ENCODE assay signal across 14 mouse cellular contexts in the genomic region with DNA sequence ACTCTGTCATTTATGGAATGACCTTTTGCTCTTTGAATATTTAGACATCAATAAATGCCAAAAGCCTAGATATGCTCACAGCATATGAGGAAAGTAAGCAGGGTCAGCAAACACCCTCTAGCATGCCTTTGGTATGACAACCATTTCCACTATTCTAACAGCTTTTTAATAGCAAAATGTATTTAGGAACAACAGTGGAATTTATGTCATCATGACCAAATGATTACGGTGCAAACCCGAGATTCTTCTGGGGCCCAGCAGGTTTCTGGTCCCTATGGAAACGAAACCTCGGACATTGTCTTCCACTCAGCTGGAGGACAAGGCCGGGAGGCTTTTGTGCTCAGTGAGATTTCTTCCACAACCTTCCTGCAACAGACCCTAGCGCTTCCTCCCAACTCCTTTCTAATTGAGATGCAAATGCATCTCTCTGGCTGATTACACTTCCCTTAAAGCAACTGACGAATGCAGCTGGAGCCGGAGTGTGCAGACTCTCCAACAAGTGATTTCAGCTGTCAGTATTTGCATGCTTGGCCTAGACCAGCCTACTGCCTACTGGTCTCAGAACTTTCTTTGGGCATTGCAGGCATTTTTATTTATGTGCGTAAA.
A peak's percentile ranks its signal among the peaks of the same experiment; 100 is the strongest.
DNase-seq lines count a peak whose midpoint lies in the region; ATAC-seq and TF ChIP-seq lines count a peak whose summit lies in the region.
"Had no signal": no experiment of that assay in that cellular context is flagged by ENCODE, and none has a peak within 500 bp of the region (broad histone marks: within the 10 kb centered on the region; RNA-seq: fewer than 3 reads in every experiment).

No protein-coding gene starts in this region.

- ATAC-seq in hindbrain, embryonic 11.5 days (ENCODE audit: low FRiP score), result peak; percentile 87
- ATAC-seq in midbrain, embryonic 16.5 days, result peak; percentile 68; the same call in 1 of the 2 replicates
- ATAC-seq in heart, embryonic 11.5 days (replicated peaks; ENCODE audit: insufficient number of reproducible peaks, low FRiP score, low TSS enrichment), result no peak
- ATAC-seq: CD4-positive, CD25-positive, alpha-beta regulatory T cell, adult 4 months had no signal

- H3K9me3 ChIP-seq in ES-Bruce4 (replicated peaks; ENCODE audit: control insufficient read depth, insufficient read depth, low read length, poor library complexity, severe bottlenecking), result no peaks in the 10 kb centered on the region
- H3K9me3 ChIP-seq in hindbrain, embryonic 11.5 days (ENCODE audit: control insufficient read depth, low read length), result no peaks in the 10 kb centered on the region
- no peaks in the 10 kb centered on the region for H3K9me3 ChIP-seq in midbrain, embryonic 16.5 days (replicated peaks; ENCODE audit: control insufficient read depth, low read length, poor library complexity, severe bottlenecking)
- no peaks in the 10 kb centered on the region for H3K9me3 ChIP-seq in heart, embryonic 11.5 days (replicated peaks; ENCODE audit: control insufficient read depth, low read length)
- H3K9me3 ChIP-seq: liver, embryonic 15.5 days had no signal

- H3K9ac ChIP-seq in ES-Bruce4 (ENCODE audit: low read depth, poor library complexity, severe bottlenecking), result no peak overlapping the region
- H3K9ac ChIP-seq in hindbrain, embryonic 11.5 days (ENCODE audit: low read depth, low read length), result no peak overlapping the region
- no peak overlapping the region for H3K9ac ChIP-seq in midbrain, embryonic 16.5 days (ENCODE audit: low read depth, low read length)
- H3K9ac ChIP-seq in heart, embryonic 11.5 days (ENCODE audit: low read depth, low read length), result no peak overlapping the region
- H3K9ac ChIP-seq: liver, embryonic 15.5 days had no signal

- peak; percentile 98 for TF ChIP-seq EP300 in ES-Bruce4 (IDR thresholded peaks at IDR 0.05; ENCODE audit: insufficient read depth, low read depth, low read length)

- H3K4me1 ChIP-seq in ES-Bruce4 (ENCODE audit: control insufficient read depth, insufficient read depth, low read length), result peaks cover 17% of the 10 kb centered on the region
- H3K4me1 ChIP-seq in hindbrain, embryonic 11.5 days (replicated peaks; ENCODE audit: control insufficient read depth, insufficient read depth, low read length), result no peaks in the 10 kb centered on the region; the same call in none of the 2 replicates
- peaks cover 19% of the 10 kb centered on the region for H3K4me1 ChIP-seq in midbrain, embryonic 16.5 days (ENCODE audit: control insufficient read depth, insufficient read depth, low read length)
- H3K4me1 ChIP-seq in heart, embryonic 11.5 days (ENCODE audit: control insufficient read depth, insufficient read depth, low read length), result no peaks in the 10 kb centered on the region
- H3K4me1 ChIP-seq: liver, embryonic 15.5 days had no signal

- TF ChIP-seq POLR2A in ES-Bruce4 (IDR thresholded peaks at IDR 0.05; ENCODE audit: insufficient read depth, low read length), result no peak

- H3K4me2 ChIP-seq in hindbrain, embryonic 11.5 days (replicated peaks; ENCODE audit: low read depth, low read length), result no peak overlapping the region
- no peak overlapping the region for H3K4me2 ChIP-seq in midbrain, embryonic 16.5 days (ENCODE audit: low read length)
- H3K4me2 ChIP-seq in heart, embryonic 11.5 days, result no peak overlapping the region
- H3K4me2 ChIP-seq: liver, embryonic 15.5 days had no signal

- DNase-seq in embryo, embryonic 11 days, result peak; percentile 73
- DNase-seq in hindbrain, embryonic 11.5 days (ENCODE audit: low spot score), result peak; percentile 72
- DNase-seq in adrenal gland, adult 18-20 months (ENCODE audit: low spot score in 2 of 2), result no peak
- DNase-seq in lung, postnatal 10 days, result no peak
- no peak for DNase-seq in adrenal gland, postnatal 25 days
- DNase-seq: gastrocnemius, postnatal 36 days; heart, postnatal 4 days had no signal

- H3K36me3 ChIP-seq in ES-Bruce4 (ENCODE audit: control insufficient read depth, insufficient read depth, low read length, poor library complexity, severe bottlenecking), result no peaks in the 10 kb centered on the region
- no peaks in the 10 kb centered on the region for H3K36me3 ChIP-seq in hindbrain, embryonic 11.5 days (ENCODE audit: control insufficient read depth, insufficient read depth, low read length)
- H3K36me3 ChIP-seq in midbrain, embryonic 16.5 days (ENCODE audit: control insufficient read depth, insufficient read depth, low read length), result no peaks in the 10 kb centered on the region
- H3K36me3 ChIP-seq in heart, embryonic 11.5 days (ENCODE audit: control insufficient read depth, insufficient read depth, low read length), result no peaks in the 10 kb centered on the region
- H3K36me3 ChIP-seq: liver, embryonic 15.5 days had no signal

- no peak for TF ChIP-seq CTCF in ES-Bruce4 (IDR thresholded peaks at IDR 0.05; ENCODE audit: low read depth, low read length)

- no peaks in the 10 kb centered on the region for H3K27me3 ChIP-seq in ES-Bruce4 (ENCODE audit: control insufficient read depth, insufficient read depth, low read length, poor library complexity, severe bottlenecking)
- no peaks in the 10 kb centered on the region for H3K27me3 ChIP-seq in hindbrain, embryonic 11.5 days (ENCODE audit: control insufficient read depth, insufficient read depth, low read length)
- H3K27me3 ChIP-seq in midbrain, embryonic 16.5 days (ENCODE audit: control insufficient read depth, insufficient read depth, low read depth, low read length), result no peaks in the 10 kb centered on the region
- H3K27me3 ChIP-seq in heart, embryonic 11.5 days (ENCODE audit: control insufficient read depth, insufficient read depth, low read length), result no peaks in the 10 kb centered on the region
- H3K27me3 ChIP-seq: liver, embryonic 15.5 days had no signal

- 15% methylated on average over 9 of the region's 9 CpGs for WGBS in hindbrain, embryonic 11.5 days
- 6% methylated on average over 9 of the region's 9 CpGs for WGBS in midbrain, embryonic 16.5 days
- 52% methylated on average over 9 of the region's 9 CpGs for WGBS in heart, embryonic 11.5 days (ENCODE audit: insufficient replicate concordance)

- H3K27ac ChIP-seq in ES-Bruce4 (ENCODE audit: insufficient read depth, low read length), result peak overlapping the region; percentile 95
- peak overlapping the region; percentile 54 for H3K27ac ChIP-seq in hindbrain, embryonic 11.5 days (ENCODE audit: low read depth, low read length)
- H3K27ac ChIP-seq in midbrain, embryonic 16.5 days (ENCODE audit: low read length), result 0 out of 2 replicates have a peak overlapping the region, but pooled peaks have one; percentile 14
- H3K27ac ChIP-seq in heart, embryonic 11.5 days (ENCODE audit: low read depth, low read length), result no peak overlapping the region
- H3K27ac ChIP-seq: kidney, postnatal 0 days; liver, embryonic 15.5 days had no signal

- no peak overlapping the region for H3K4me3 ChIP-seq in ES-Bruce4 (ENCODE audit: low read depth, low read length)
- H3K4me3 ChIP-seq in hindbrain, embryonic 11.5 days (ENCODE audit: low read depth, low read length), result no peak overlapping the region
- H3K4me3 ChIP-seq in midbrain, embryonic 16.5 days (ENCODE audit: low read depth, low read length), result no peak overlapping the region
- H3K4me3 ChIP-seq in heart, embryonic 11.5 days (ENCODE audit: low read depth, low read length), result no peak overlapping the region
- H3K4me3 ChIP-seq: erythroblast, embryonic 14.5 days; liver, embryonic 15.5 days had no signal

Comparison
In these comparisons a context has a peak if more than half of its experiments do, and no peak if none do; other contexts are left out.
1. DNase-seq: peak in embryo, embryonic 11 days (single experiment) and hindbrain, embryonic 11.5 days (single experiment); none in adrenal gland, adult 18-20 months (0 of 2), lung, postnatal 10 days (single experiment) and adrenal gland, postnatal 25 days (single experiment).